Mouse (Mus musculus): ENCODE data around the gene Ss18l1. TPM values are rescaled to one million over a fixed set of nuclear protein-coding genes. Genes with fewer than 3 reads are reported as not detected.

The Ss18l1 gene
- polyA plus RNA-seq, 1 experiment = 1.6 TPM

GRCm38 (mm10) chr2:180107081-180107480 lies 64.8 kb downstream of the Ss18l1 start:
- TF ChIP-seq USF1 (IDR thresholded peaks at IDR 0.05; ENCODE audit: low read depth) (no peak), TCF12 (IDR thresholded peaks at IDR 0.05; ENCODE audit: insufficient read depth, poor library complexity, severe bottlenecking) (no peak), MYOD1 (IDR thresholded peaks at IDR 0.05; ENCODE audit: control insufficient read depth in 1 of 3, insufficient read length in 2 of 3, low read depth in 2 of 3) (no peak), REST (IDR thresholded peaks at IDR 0.05; ENCODE audit: insufficient read depth, insufficient read length) (no peak), TCF3 (IDR thresholded peaks at IDR 0.05; ENCODE audit: insufficient read length, low read depth) (no peak), MAX (IDR thresholded peaks at IDR 0.05; ENCODE audit: low read depth) (no peak), MYOG (IDR thresholded peaks at IDR 0.05; ENCODE audit: control insufficient read depth in 1 of 3, insufficient read depth in 1 of 3, insufficient read length in 2 of 3, low read depth in 2 of 3) (no peak), SRF (IDR thresholded peaks at IDR 0.05; ENCODE audit: control insufficient read depth, insufficient read length, low read depth) (no peak), POLR2AphosphoS2 (IDR thresholded peaks at IDR 0.05; ENCODE audit: insufficient read length, low read depth) (no peak), E2F4 (IDR thresholded peaks at IDR 0.05; ENCODE audit: insufficient read depth) (no peak), CEBPB (IDR thresholded peaks at IDR 0.05; ENCODE audit: insufficient read depth, poor library complexity, severe bottlenecking) (no peak), POLR2A (IDR thresholded peaks at IDR 0.05; ENCODE audit: insufficient read length, low read depth) (no peak)
- H3K4me3 ChIP-seq = no peak overlapping the region
- no peak overlapping the region for H3ac ChIP-seq (ENCODE audit: control insufficient read depth, insufficient read length)
- no peak overlapping the region for H3K4me2 ChIP-seq (ENCODE audit: low read depth)
- H3K27me3 ChIP-seq (ENCODE audit: control insufficient read depth, insufficient read depth, insufficient read length) = peaks cover 65% of the 10 kb centered on the region
- H3K36me3 ChIP-seq (ENCODE audit: control insufficient read depth, insufficient read depth) = no peaks in the 10 kb centered on the region
- no peaks in the 10 kb centered on the region for H3K79me2 ChIP-seq (ENCODE audit: control insufficient read depth, insufficient read depth)

GRCm38 (mm10) chr2:180108285-180108684 lies 66.0 kb downstream of the Ss18l1 start:
- H3K79me2 ChIP-seq (ENCODE audit: control insufficient read depth, insufficient read depth) = no peaks in the 10 kb centered on the region
- no peaks in the 10 kb centered on the region for H3K36me3 ChIP-seq (ENCODE audit: control insufficient read depth, insufficient read depth)
- H3K4me2 ChIP-seq (ENCODE audit: low read depth) = no peak overlapping the region
- H3K4me3 ChIP-seq = no peak overlapping the region
- H3ac ChIP-seq (ENCODE audit: control insufficient read depth, insufficient read length) = no peak overlapping the region
- TF ChIP-seq SRF (IDR thresholded peaks at IDR 0.05; ENCODE audit: control insufficient read depth, insufficient read length, low read depth) = no peak
- no peak for TF ChIP-seq CEBPB (IDR thresholded peaks at IDR 0.05; ENCODE audit: insufficient read depth, poor library complexity, severe bottlenecking)
- no peak for TF ChIP-seq MYOG (IDR thresholded peaks at IDR 0.05; ENCODE audit: control insufficient read depth in 1 of 3, insufficient read depth in 1 of 3, insufficient read length in 2 of 3, low read depth in 2 of 3)
- no peak for TF ChIP-seq POLR2A (IDR thresholded peaks at IDR 0.05; ENCODE audit: insufficient read length, low read depth)
- TF ChIP-seq REST (IDR thresholded peaks at IDR 0.05; ENCODE audit: insufficient read depth, insufficient read length) = no peak
- peaks cover 53% of the 10 kb centered on the region for H3K27me3 ChIP-seq (ENCODE audit: control insufficient read depth, insufficient read depth, insufficient read length)

- Histone ChIP-seq H3K4me3 (no peak overlapping the region), H3K4me2 (ENCODE audit: low read depth) (peak overlapping the region; percentile 40), H3K79me2 (ENCODE audit: control insufficient read depth, insufficient read depth) (no peaks in the 10 kb centered on the region), H3K36me3 (ENCODE audit: control insufficient read depth, insufficient read depth) (no peaks in the 10 kb centered on the region), H3ac (ENCODE audit: control insufficient read depth, insufficient read length) (no peak overlapping the region), H3K27me3 (ENCODE audit: control insufficient read depth, insufficient read depth, insufficient read length) (peaks cover 21% of the 10 kb centered on the region)
- no peak for TF ChIP-seq E2F4 (IDR thresholded peaks at IDR 0.05; ENCODE audit: insufficient read depth)
- TF ChIP-seq CEBPB (IDR thresholded peaks at IDR 0.05; ENCODE audit: insufficient read depth, poor library complexity, severe bottlenecking) = no peak
- TF ChIP-seq POLR2AphosphoS2 (IDR thresholded peaks at IDR 0.05; ENCODE audit: insufficient read length, low read depth) = no peak
- no peak for TF ChIP-seq REST (IDR thresholded peaks at IDR 0.05; ENCODE audit: insufficient read depth, insufficient read length)
- no peak for TF ChIP-seq MAX (IDR thresholded peaks at IDR 0.05; ENCODE audit: low read depth)
- peak; percentile 74 to 93 (median 88) for TF ChIP-seq MYOG (IDR thresholded peaks at IDR 0.05; ENCODE audit: control insufficient read depth in 1 of 3, insufficient read depth in 1 of 3, insufficient read length in 2 of 3, low read depth in 2 of 3)
- TF ChIP-seq TCF3 (IDR thresholded peaks at IDR 0.05; ENCODE audit: insufficient read length, low read depth) = no peak
- no peak for TF ChIP-seq POLR2A (IDR thresholded peaks at IDR 0.05; ENCODE audit: insufficient read length, low read depth)
- TF ChIP-seq USF1 (IDR thresholded peaks at IDR 0.05; ENCODE audit: low read depth) = no peak
- peak; percentile 54 for TF ChIP-seq TCF12 (IDR thresholded peaks at IDR 0.05; ENCODE audit: insufficient read depth, poor library complexity, severe bottlenecking)
- no peak for TF ChIP-seq SRF (IDR thresholded peaks at IDR 0.05; ENCODE audit: control insufficient read depth, insufficient read length, low read depth)
- TF ChIP-seq MYOD1 (IDR thresholded peaks at IDR 0.05; ENCODE audit: control insufficient read depth in 1 of 3, insufficient read length in 2 of 3, low read depth in 2 of 3) = peak; percentile 41 to 90 (median 77)
Measured at GRCm38 (mm10) chr2:180113909-180114890, 71.9 kb downstream of the Ss18l1 start.

- Histone ChIP-seq H3ac (ENCODE audit: control insufficient read depth, insufficient read length) (no peak overlapping the region), H3K36me3 (ENCODE audit: control insufficient read depth, insufficient read depth) (no peaks in the 10 kb centered on the region), H3K4me2 (ENCODE audit: low read depth) (peak overlapping the region; percentile 40), H3K4me3 (no peak overlapping the region), H3K27me3 (ENCODE audit: control insufficient read depth, insufficient read depth, insufficient read length) (peaks cover 11% of the 10 kb centered on the region), H3K79me2 (ENCODE audit: control insufficient read depth, insufficient read depth) (peaks cover 8% of the 10 kb centered on the region)
- TF ChIP-seq MYOG (IDR thresholded peaks at IDR 0.05; ENCODE audit: control insufficient read depth in 1 of 3, insufficient read depth in 1 of 3, insufficient read length in 2 of 3, low read depth in 2 of 3) (peak in 1 of 3 experiments; percentile 65), REST (IDR thresholded peaks at IDR 0.05; ENCODE audit: insufficient read depth, insufficient read length) (no peak)
Measured at GRCm38 (mm10) chr2:180115279-180115678, 73.0 kb downstream of the Ss18l1 start.

Measured in myocyte (in vitro differentiated cells).